Mouse (Mus musculus) limb, embryonic 14.5 days (tissue): ENCODE measurements around the gene Slc16a7. TPM values are rescaled to one million over a fixed set of nuclear protein-coding genes. Genes with fewer than 3 reads are reported as not detected.

Experiments
- ATAC-seq: fragments of 200-750 bp; cut with Nextera tagmentation; 2 replicates; pipeline ENCODE4 v1.8.0; 2017; ENCODE audit warnings: low read depth, moderate number of reproducible peaks, moderate TSS enrichment; ENCODE audit not compliant: low FRiP score
- DNase-seq: peaks from one replicate; pipeline ENCODE4 v3.0.0-alpha.2; 2015; ENCODE audit warnings: low spot score
- H3K27ac ChIP-seq: fragments of 300-500 bp; sonication (generic); replicated peaks from 2 replicates; pipeline ENCODE4 v1.5.1; 2014; ENCODE audit warnings: low read depth, mild to moderate bottlenecking, low read length, moderate library complexity, mixed read lengths
- H3K27me3 ChIP-seq: fragments of 300-500 bp; sonication (generic); 2 replicates; pipeline ENCODE4 v1.6.1; 2014; ENCODE audit warnings: low read length, mixed read lengths; ENCODE audit not compliant: control insufficient read depth, insufficient read depth
- H3K36me3 ChIP-seq: fragments of 300-500 bp; sonication (generic); 2 replicates; pipeline ENCODE4 v1.6.1; 2014; ENCODE audit warnings: mild to moderate bottlenecking, low read length, moderate library complexity, mixed read lengths; ENCODE audit not compliant: control insufficient read depth, insufficient read depth
- H3K4me1 ChIP-seq: fragments of 300-500 bp; sonication (generic); 2 replicates; pipeline ENCODE4 v1.6.1; 2014; ENCODE audit warnings: antibody characterized with exemption, low read length, mixed read lengths; ENCODE audit not compliant: control insufficient read depth, insufficient read depth
- H3K4me2 ChIP-seq: fragments of 300-500 bp; sonication (generic); replicated peaks from 2 replicates; pipeline ENCODE4 v1.6.1; 2014; ENCODE audit warnings: low read depth, mild to moderate bottlenecking, low read length, moderate library complexity; ENCODE audit not compliant: severe bottlenecking
- H3K4me3 ChIP-seq: fragments of 300-500 bp; sonication (generic); replicated peaks from 2 replicates; pipeline ENCODE4 v1.5.1; 2014; ENCODE audit warnings: low read length
- H3K9ac ChIP-seq: fragments of 300-500 bp; sonication (generic); 2 replicates; pipeline ENCODE4 v1.6.1; 2014; ENCODE audit warnings: mild to moderate bottlenecking, low read depth, low read length, moderate library complexity; ENCODE audit not compliant: severe bottlenecking
- H3K9me3 ChIP-seq: fragments of 300-500 bp; sonication (generic); 2 replicates; pipeline ENCODE4 v1.6.1; 2016; ENCODE audit warnings: low read length; ENCODE audit not compliant: control insufficient read depth
- POLR2A ChIP-seq: fragments of 200-500 bp; IDR thresholded peaks from 2 replicates; pipeline ENCODE4 v1.8.0; 2012; ENCODE audit warnings: inconsistent platforms, mild to moderate bottlenecking, moderate library complexity, borderline replicate concordance; ENCODE audit not compliant: insufficient read depth, insufficient read length; ENCODE audit errors: extremely low read depth
- WGBS: fragments of 180-500 bp; shearing (Covaris S2); extraction: QIAGEN DNeasy Blood & Tissue Kit; methylation state at CpG from one replicate; pipeline ENCODE4 v1.1.7; 2014; 5-methylcytosine and 5-hydroxymethylcytosine counted together
- polyA plus RNA-seq, 2 experiments: library from polyadenylated mRNA; depleted of rRNA in 1 of 2; stranded (reverse) in 1 of 2; unstranded in 1 of 2; fragments of >200 nt; fragmentation: Nextera tagmentation in 1 of 2; extraction: Ambion mirVana in 1 of 2; gene quantifications; 2 replicates each; pipeline versions ENCODE4 v1.2.1 to v1.2.3; 2012 to 2014

The Slc16a7 gene
- polyA plus RNA-seq, 2 experiments: 5.1 to 5.3 TPM

- Histone ChIP-seq H3K27ac (no peak overlapping the region), H3K27me3 (no peaks in the 10 kb centered on the region), H3K4me1 (peaks cover 10% of the 10 kb centered on the region), H3K4me3 (no peak overlapping the region), H3K4me2 (no peak overlapping the region), H3K36me3 (no peaks in the 10 kb centered on the region), H3K9me3 (no peaks in the 10 kb centered on the region), H3K9ac (no peak overlapping the region)
- 81% methylated on average over 7 of the region's 7 CpGs for WGBS
- no peak for DNase-seq
- no peak for TF ChIP-seq POLR2A
- ATAC-seq: no peak
These were observed 30.8 kb downstream of the Slc16a7 start for GRCm38 (mm10) chr10:125358479-125358878.

- no peak for TF ChIP-seq POLR2A
- ATAC-seq: no peak
- Histone ChIP-seq H3K9ac (no peak overlapping the region), H3K27ac (no peak overlapping the region), H3K9me3 (no peaks in the 10 kb centered on the region), H3K4me1 (no peaks in the 10 kb centered on the region), H3K4me3 (no peak overlapping the region), H3K4me2 (no peak overlapping the region), H3K36me3 (no peaks in the 10 kb centered on the region), H3K27me3 (no peaks in the 10 kb centered on the region)
- WGBS: 55% methylated on average over 7 of the region's 7 CpGs
- DNase-seq: peak; percentile 18
These were observed 36.5 kb downstream of the Slc16a7 start for GRCm38 (mm10) chr10:125352805-125353204.

- H3K36me3 ChIP-seq: no peaks in the 10 kb centered on the region
- no peak for DNase-seq
- WGBS: 78% methylated on average over 3 of the region's 3 CpGs
- H3K27ac ChIP-seq: no peak overlapping the region
- no peak overlapping the region for H3K4me2 ChIP-seq
- no peaks in the 10 kb centered on the region for H3K27me3 ChIP-seq
- ATAC-seq: no peak
- H3K4me3 ChIP-seq: no peak overlapping the region
- no peak for TF ChIP-seq POLR2A
- no peaks in the 10 kb centered on the region for H3K4me1 ChIP-seq
- no peak overlapping the region for H3K9ac ChIP-seq
- no peaks in the 10 kb centered on the region for H3K9me3 ChIP-seq
These were observed 41.1 kb downstream of the Slc16a7 start for GRCm38 (mm10) chr10:125348171-125348570.

- Histone ChIP-seq H3K4me1 (no peaks in the 10 kb centered on the region), H3K4me2 (no peak overlapping the region), H3K9ac (no peak overlapping the region), H3K27me3 (no peaks in the 10 kb centered on the region), H3K27ac (no peak overlapping the region), H3K9me3 (no peaks in the 10 kb centered on the region), H3K36me3 (no peaks in the 10 kb centered on the region), H3K4me3 (no peak overlapping the region)
- no peak for ATAC-seq
- DNase-seq: no peak
- WGBS: 80% methylated on average over 6 of the region's 6 CpGs
- TF ChIP-seq POLR2A: no peak
These were observed 42.1 kb downstream of the Slc16a7 start for GRCm38 (mm10) chr10:125347149-125347548.

GRCm38 (mm10) chr10:125346364-125346763, 42.9 kb downstream of the Slc16a7 start:
- no peak for ATAC-seq
- 77% methylated on average over 4 of the region's 4 CpGs for WGBS
- no peaks in the 10 kb centered on the region for H3K36me3 ChIP-seq

GRCm38 (mm10) chr10:125345583-125345982, 43.7 kb downstream of the Slc16a7 start:
- 88% methylated on average over 1 of the region's 1 CpGs for WGBS
- no peak for DNase-seq
- no peak overlapping the region for H3K4me3 ChIP-seq
- H3K4me1 ChIP-seq: no peaks in the 10 kb centered on the region
- H3K9ac ChIP-seq: no peak overlapping the region
- no peak overlapping the region for H3K27ac ChIP-seq
- ATAC-seq: no peak
- TF ChIP-seq POLR2A: no peak
- no peak overlapping the region for H3K4me2 ChIP-seq
- no peaks in the 10 kb centered on the region for H3K27me3 ChIP-seq
- H3K9me3 ChIP-seq: no peaks in the 10 kb centered on the region
- no peaks in the 10 kb centered on the region for H3K36me3 ChIP-seq

More at GRCm38 (mm10) chr10:125346364-125346763, 42.9 kb downstream of the Slc16a7 start:
- Histone ChIP-seq H3K4me1 (no peaks in the 10 kb centered on the region), H3K9me3 (no peaks in the 10 kb centered on the region), H3K9ac (no peak overlapping the region), H3K27me3 (no peaks in the 10 kb centered on the region), H3K4me2 (no peak overlapping the region), H3K4me3 (no peak overlapping the region), H3K27ac (no peak overlapping the region)
- DNase-seq: no peak
- no peak for TF ChIP-seq POLR2A
